Comparison of ENCODE assay signal across 8 mouse cellular contexts in the genomic region with DNA sequence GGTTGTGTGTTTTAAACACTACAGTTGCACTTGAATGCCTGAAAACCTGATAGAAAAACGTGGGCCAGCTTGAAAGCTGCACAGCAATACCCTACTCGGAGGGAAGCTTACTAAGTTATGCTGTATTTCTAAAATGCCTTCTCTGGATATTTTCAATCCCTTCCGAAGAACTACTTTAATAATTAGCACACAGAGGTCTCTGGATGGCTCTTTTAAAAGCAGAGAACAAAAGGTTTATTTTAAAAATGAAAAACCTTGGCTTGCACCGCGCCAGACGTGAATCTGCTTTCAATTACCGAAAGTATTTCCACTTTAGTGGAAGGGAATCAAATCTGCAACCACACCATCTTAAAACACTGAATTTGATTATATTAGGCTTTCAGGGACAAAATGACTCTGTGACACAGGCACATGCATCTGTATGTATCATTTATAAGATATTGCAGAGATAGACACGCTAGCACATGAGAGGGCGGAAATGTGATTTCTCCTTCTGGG.
A peak's percentile ranks its signal among the peaks of the same experiment; 100 is the strongest.
DNase-seq lines count a peak whose midpoint lies in the region; ATAC-seq and TF ChIP-seq lines count a peak whose summit lies in the region.
"Had no signal": no experiment of that assay in that cellular context is flagged by ENCODE, and none has a peak within 500 bp of the region (broad histone marks: within the 10 kb centered on the region; RNA-seq: fewer than 3 reads in every experiment).

No protein-coding gene starts in this region.

- H3K9me3 ChIP-seq in ES-Bruce4 (replicated peaks; ENCODE audit: control insufficient read depth, insufficient read depth, low read length, poor library complexity, severe bottlenecking): no peaks in the 10 kb centered on the region
- H3K9me3 ChIP-seq in liver, postnatal 0 days (ENCODE audit: low read length): no peaks in the 10 kb centered on the region

- peak overlapping the region; percentile 91 for H3K9ac ChIP-seq in ES-Bruce4 (ENCODE audit: low read depth, poor library complexity, severe bottlenecking)
- peak overlapping the region; percentile 68; the same call in 1 of the 2 replicates for H3K9ac ChIP-seq in liver, postnatal 0 days (replicated peaks)

- peak overlapping the region; percentile 69 for H3K4me2 ChIP-seq in liver, postnatal 0 days (ENCODE audit: low read depth, low read length)

- H3K4me3 ChIP-seq in ES-Bruce4 (ENCODE audit: low read depth, low read length): no peak overlapping the region; the same call in 1 of the 2 replicates
- H3K4me3 ChIP-seq in liver, postnatal 0 days (ENCODE audit: low read depth, low read length): peak overlapping the region; percentile 66

- no peak for TF ChIP-seq POLR2A in ES-Bruce4 (IDR thresholded peaks at IDR 0.05; ENCODE audit: insufficient read depth, low read length)

- TF ChIP-seq CTCF in ES-Bruce4 (IDR thresholded peaks at IDR 0.05; ENCODE audit: low read depth, low read length): no peak
- TF ChIP-seq CTCF in liver, postnatal 0 days (IDR thresholded peaks at IDR 0.05; ENCODE audit: low read depth): no peak

- ATAC-seq in liver, postnatal 0 days: no peak

- no peak overlapping the region for H3K27ac ChIP-seq in ES-Bruce4 (ENCODE audit: insufficient read depth, low read length)
- peak overlapping the region; percentile 89 for H3K27ac ChIP-seq in liver, postnatal 0 days (ENCODE audit: low read depth)

- peak; percentile 34 for DNase-seq in Muller cell, postnatal 12 days (ENCODE audit: inconsistent ontology term)
- DNase-seq in heart, postnatal 10 days: peak; percentile 22 to 30
- no peak for DNase-seq in liver, postnatal 0 days
- DNase-seq in cerebellum, adult 11-12 months: no peak
- DNase-seq in B cell, adult 2 months: no peak
- no peak for DNase-seq in layer of hippocampus, postnatal 25 days (ENCODE audit: extremely low spot score in 1 of 2, low spot score in 1 of 2)
- DNase-seq: kidney, postnatal 4 days had no signal

- no peak for TF ChIP-seq EP300 in ES-Bruce4 (IDR thresholded peaks at IDR 0.05; ENCODE audit: insufficient read depth, low read depth, low read length)
- no peak for TF ChIP-seq EP300 in liver, postnatal 0 days (IDR thresholded peaks at IDR 0.05; ENCODE audit: low read depth)

- 0 out of 2 replicates have a peak, but pooled peaks cover 1% of the 10 kb centered on the region for H3K27me3 ChIP-seq in ES-Bruce4 (ENCODE audit: control insufficient read depth, insufficient read depth, low read length, poor library complexity, severe bottlenecking)
- H3K27me3 ChIP-seq in liver, postnatal 0 days (ENCODE audit: insufficient read depth, low read length): peaks cover 19% of the 10 kb centered on the region

- no peaks in the 10 kb centered on the region for H3K4me1 ChIP-seq in ES-Bruce4 (ENCODE audit: control insufficient read depth, insufficient read depth, low read length)
- H3K4me1 ChIP-seq in liver, postnatal 0 days (ENCODE audit: insufficient read depth): peaks cover 2% of the 10 kb centered on the region; the same call in 1 of the 2 replicates

- no peaks in the 10 kb centered on the region for H3K36me3 ChIP-seq in ES-Bruce4 (ENCODE audit: control insufficient read depth, insufficient read depth, low read length, poor library complexity, severe bottlenecking)
- H3K36me3 ChIP-seq in liver, postnatal 0 days (replicated peaks; ENCODE audit: insufficient read depth, low read length): no peaks in the 10 kb centered on the region

- intact Hi-C loops in heart, postnatal 10 days (cut with DNase I): loop anchor here (10.0 kb wide), 1 partner anchor 291 kb away; a partner anchor contains a TSS

- 2% methylated on average over 9 of the region's 9 CpGs for WGBS in liver, postnatal 0 days (ENCODE audit: insufficient replicate concordance)

Comparison
In these comparisons a context has a peak if more than half of its experiments do, and no peak if none do; other contexts are left out.
1. DNase-seq: peak in Muller cell, postnatal 12 days (single experiment) and heart, postnatal 10 days (2 of 2); none in liver, postnatal 0 days (single experiment), cerebellum, adult 11-12 months (single experiment), B cell, adult 2 months (0 of 2) and layer of hippocampus, postnatal 25 days (0 of 2).